In the genomic region with DNA sequence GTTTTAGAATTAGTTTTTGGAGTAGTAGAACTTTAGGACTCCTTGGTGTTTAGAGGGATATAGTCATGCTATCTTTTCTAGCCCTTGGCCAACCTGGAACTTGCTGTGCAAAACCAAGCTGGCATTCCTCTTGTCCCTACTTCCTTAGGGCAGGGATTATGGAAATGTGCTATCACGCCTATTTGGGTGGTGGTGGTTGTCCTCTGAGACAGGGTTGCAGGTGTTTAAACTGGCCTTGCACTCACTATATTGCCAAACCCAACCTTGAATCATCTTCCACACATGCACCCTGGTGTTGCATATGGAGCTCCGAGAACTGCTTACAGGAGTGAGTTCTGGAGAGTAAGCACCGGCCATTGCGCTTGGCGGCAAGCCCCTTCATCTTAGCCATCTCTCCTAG, we compare ENCODE assay signal across 20 mouse cellular contexts. TPM values are rescaled to one million over a fixed set of nuclear protein-coding genes. Genes with fewer than 3 reads are reported as not detected.
DNase-seq lines count a peak whose midpoint lies in the region; ATAC-seq lines count a peak whose summit lies in the region.
"Had no signal": no experiment of that assay in that cellular context is flagged by ENCODE, and none has a peak within 500 bp of the region (broad histone marks: within the 10 kb centered on the region; RNA-seq: fewer than 3 reads in every experiment).

No protein-coding gene starts in this region.

- H3K9ac ChIP-seq in liver, embryonic 12.5 days: no peak overlapping the region
- no peak overlapping the region for H3K9ac ChIP-seq in liver, embryonic 11.5 days (ENCODE audit: low read depth, low read length)
- H3K9ac ChIP-seq: embryonic facial prominence, embryonic 12.5 days; forebrain, embryonic 12.5 days had no signal

- H3K27ac ChIP-seq in liver, embryonic 12.5 days: peak overlapping the region; percentile 38; the same call in 1 of the 2 replicates
- H3K27ac ChIP-seq in liver, embryonic 11.5 days (ENCODE audit: low read depth, low read length): no peak overlapping the region
- H3K27ac ChIP-seq in brown adipose tissue, adult 24 weeks (replicated peaks; ENCODE audit: low read depth, low read length): peak overlapping the region; percentile 88; the same call in 1 of the 2 replicates
- H3K27ac ChIP-seq: embryonic facial prominence, embryonic 12.5 days; forebrain, embryonic 10.5 days; forebrain, embryonic 12.5 days had no signal

- no peaks in the 10 kb centered on the region for H3K27me3 ChIP-seq in liver, embryonic 12.5 days (replicated peaks)
- H3K27me3 ChIP-seq in liver, embryonic 11.5 days (replicated peaks; ENCODE audit: control insufficient read depth, insufficient read depth, low read length): no peaks in the 10 kb centered on the region
- H3K27me3 ChIP-seq: embryonic facial prominence, embryonic 12.5 days; forebrain, embryonic 12.5 days had no signal

- 83% methylated on average over 5 of the region's 5 CpGs for WGBS in liver, embryonic 12.5 days (ENCODE audit: insufficient replicate concordance)
- WGBS in liver, embryonic 11.5 days: 86% methylated on average over 5 of the region's 5 CpGs

- H3K9me3 ChIP-seq in liver, embryonic 12.5 days (replicated peaks): no peaks in the 10 kb centered on the region
- H3K9me3 ChIP-seq in liver, embryonic 11.5 days (ENCODE audit: control insufficient read depth, low read length): no peaks in the 10 kb centered on the region
- H3K9me3 ChIP-seq: embryonic facial prominence, embryonic 10.5 days; embryonic facial prominence, embryonic 12.5 days; forebrain, embryonic 10.5 days; forebrain, embryonic 12.5 days had no signal

- no peak overlapping the region for H3K4me3 ChIP-seq in liver, embryonic 12.5 days
- H3K4me3 ChIP-seq in liver, embryonic 11.5 days (ENCODE audit: low read depth, low read length): no peak overlapping the region
- no peak overlapping the region for H3K4me3 ChIP-seq in brown adipose tissue, adult 24 weeks (ENCODE audit: insufficient read depth, low read depth, low read length)
- H3K4me3 ChIP-seq: embryonic facial prominence, embryonic 12.5 days; forebrain, embryonic 12.5 days had no signal

- ATAC-seq in liver, embryonic 12.5 days: no peak
- ATAC-seq in liver, embryonic 11.5 days (replicated peaks; ENCODE audit: low FRiP score): no peak
- ATAC-seq: forebrain, embryonic 14.5 days; forebrain, embryonic 16.5 days had no signal

- DNase-seq in liver, embryonic 11.5 days (ENCODE audit: low spot score): no peak
- DNase-seq in fat pad, adult 2 months (ENCODE audit: extremely low read depth, low read depth, low spot score): peak; percentile 78
- DNase-seq in layer of hippocampus, postnatal 14 days (ENCODE audit: low spot score in 2 of 2): no peak
- DNase-seq in urinary bladder, postnatal 25 days (ENCODE audit: low spot score): no peak
- DNase-seq: adrenal gland, adult 2 months; adrenal gland, postnatal 10 days; adrenal gland, postnatal 25 days; cerebellum, adult 11-12 months; cerebellum, adult 2 months; cerebellum, adult 9-10 months; cerebellum, postnatal 10 days; cerebellum, postnatal 25 days had no signal

- no peaks in the 10 kb centered on the region for H3K36me3 ChIP-seq in liver, embryonic 12.5 days
- H3K36me3 ChIP-seq in liver, embryonic 11.5 days (ENCODE audit: control insufficient read depth, insufficient read depth, low read length): no peaks in the 10 kb centered on the region
- H3K36me3 ChIP-seq: embryonic facial prominence, embryonic 12.5 days; forebrain, embryonic 12.5 days had no signal

- peaks cover 68% of the 10 kb centered on the region for H3K4me1 ChIP-seq in liver, embryonic 12.5 days
- peaks cover 32% of the 10 kb centered on the region for H3K4me1 ChIP-seq in liver, embryonic 11.5 days (replicated peaks; ENCODE audit: control insufficient read depth, insufficient read depth, low read length)
- H3K4me1 ChIP-seq in brown adipose tissue, adult 24 weeks (ENCODE audit: control insufficient read depth, insufficient read depth, insufficient read length, low read length): peaks cover 18% of the 10 kb centered on the region

- H3K4me2 ChIP-seq in liver, embryonic 12.5 days: peak overlapping the region; percentile 99; the same call in 1 of the 2 replicates
- H3K4me2 ChIP-seq in liver, embryonic 11.5 days: no peak overlapping the region; the same call in 1 of the 2 replicates
- H3K4me2 ChIP-seq: embryonic facial prominence, embryonic 12.5 days had no signal

RNA-seq across cellular contexts. Expression of gene Bend3, which starts 3.4 kb away (rescaled TPM):
- polyA plus RNA-seq in liver, embryonic 12.5 days (2016; fragmentation: Nextera tagmentation; extraction: Ambion mirVana): 3.0 and 4.2 TPM in 2 replicates
- polyA plus RNA-seq in liver, embryonic 11.5 days (2014; fragmentation: Nextera tagmentation; extraction: Ambion mirVana): 7.2 TPM in 2 replicates
- 1.0 and 2.6 TPM in 2 replicates for polyA plus RNA-seq in brown adipose tissue, adult 24 weeks (2012; ENCODE audit: insufficient read depth, insufficient read length, missing spikeins)
- total RNA-seq in layer of hippocampus, postnatal 14 days (2021): 1 to 10 TPM; 6.3 to 7.6 TPM

RNA-seq across cellular contexts. Expression of gene Gm9803, which starts 41.9 kb away (rescaled TPM):
- polyA plus RNA-seq in liver, embryonic 12.5 days (2016; fragmentation: Nextera tagmentation; extraction: Ambion mirVana): 9.6 and 11.7 TPM in 2 replicates
- 10.3 and 11.6 TPM in 2 replicates for polyA plus RNA-seq in liver, embryonic 11.5 days (2014; fragmentation: Nextera tagmentation; extraction: Ambion mirVana)
- 126 and 149 TPM in 2 replicates for polyA plus RNA-seq in brown adipose tissue, adult 24 weeks (2012; ENCODE audit: insufficient read depth, insufficient read length, missing spikeins)
- 10 to 100 TPM in 1 of 2 experiments, not detected in 1; 10.7 TPM for total RNA-seq in layer of hippocampus, postnatal 14 days (2021)

RNA-seq across cellular contexts. Expression of gene 1700021F05Rik, which starts 58.8 kb away (rescaled TPM):
- 46.4 and 50.8 TPM in 2 replicates for polyA plus RNA-seq in liver, embryonic 12.5 days (2016; fragmentation: Nextera tagmentation; extraction: Ambion mirVana)
- polyA plus RNA-seq in liver, embryonic 11.5 days (2014; fragmentation: Nextera tagmentation; extraction: Ambion mirVana): 79.5 and 80.7 TPM in 2 replicates
- 179 and 251 TPM in 2 replicates for polyA plus RNA-seq in brown adipose tissue, adult 24 weeks (2012; ENCODE audit: insufficient read depth, insufficient read length, missing spikeins)
- 10 to 100 TPM; 49.0 to 49.1 TPM for total RNA-seq in layer of hippocampus, postnatal 14 days (2021)

Comparison
In these comparisons a context has a peak if more than half of its experiments do, and no peak if none do; other contexts are left out.
1. RNA of gene Gm9803, which starts 41.9 kb away (polyA plus RNA-seq): 126 to 149 TPM in brown adipose tissue, adult 24 weeks; 10.3 to 11.6 TPM in liver, embryonic 11.5 days and 9.6 to 11.7 TPM in liver, embryonic 12.5 days; every median in the first group is over 10 times any median in the second.